Mouse (Mus musculus): ENCODE measurements at regions not wholly inside any gene's neighbourhood (a gene's known extent, or its start where the extent isn't known, plus 50 kb on each side); places are given as distances from the start of the nearest gene placed in this dataset.

- TF ChIP-seq NELFE (IDR thresholded peaks at IDR 0.05; ENCODE audit: low read depth, low read length) = no peak
- no peak for TF ChIP-seq CTCF (conservative IDR thresholded peaks at IDR 0.05 in 1 of 2, IDR thresholded peaks at IDR 0.05 in 1 of 2; ENCODE audit: low read depth in 2 of 2, low read length in 2 of 2)
- TF ChIP-seq POLR2A (IDR thresholded peaks at IDR 0.05; ENCODE audit: low read depth, low read length) = no peak
- TF ChIP-seq ELF1 (IDR thresholded peaks at IDR 0.05; ENCODE audit: low read depth, low read length) = no peak
- no peak for TF ChIP-seq MAFK (IDR thresholded peaks at IDR 0.05; ENCODE audit: insufficient replicate concordance, low read length)
- TF ChIP-seq NRF1 (IDR thresholded peaks at IDR 0.05; ENCODE audit: low read depth, low read length) = no peak
- TF ChIP-seq UBTF (IDR thresholded peaks at IDR 0.05; ENCODE audit: low read depth, low read length) = no peak
- no peak for TF ChIP-seq MAZ (IDR thresholded peaks at IDR 0.05; ENCODE audit: low read depth, low read length)
- TF ChIP-seq KAT2A (IDR thresholded peaks at IDR 0.05; ENCODE audit: insufficient replicate concordance, low read length) = no peak
- TF ChIP-seq POLR2AphosphoS2 (IDR thresholded peaks at IDR 0.05; ENCODE audit: low read depth, low read length) = no peak
- TF ChIP-seq ZNF384 (IDR thresholded peaks at IDR 0.05; ENCODE audit: low read depth, low read length) = no peak
Observed at GRCm38 (mm10) chr13:71065568-71065967, 224.0 kb upstream of the Adamts16 start.

Data from CH12.LX (cell line).